Mouse (Mus musculus) cerebellum, adult 2 months (tissue): Measurements from ENCODE around the gene Med16.

Experiments used
- CTCF ChIP-seq: fragments of 200-500 bp; IDR thresholded peaks from 2 replicates; pipeline ENCODE4 v1.5.1; 2011; ENCODE audit warnings: low read depth, mild to moderate bottlenecking, control low read depth, low read length, moderate library complexity, borderline replicate concordance; ENCODE audit not compliant: insufficient read depth
- POLR2A ChIP-seq: fragments of 200-500 bp; IDR thresholded peaks from 2 replicates; pipeline ENCODE4 v1.6.1; 2011; ENCODE audit warnings: low read length, control low read depth, borderline replicate concordance; ENCODE audit not compliant: insufficient read depth

GRCm38 (mm10) chr10:79858416-79859074, 50.2 kb downstream of the Med16 start:
- TF ChIP-seq CTCF: no peak
- no peak for TF ChIP-seq POLR2A
